Mouse (Mus musculus): ENCODE data around the gene Hs6st2. TPM values are rescaled to one million over a fixed set of nuclear protein-coding genes. Genes with fewer than 3 reads are reported as not detected.

The Hs6st2 gene
- 27.9 and 30.1 TPM in 2 replicates for polyA plus RNA-seq (2015; fragmentation: Nextera tagmentation; extraction: Ambion mirVana)

DNA sequence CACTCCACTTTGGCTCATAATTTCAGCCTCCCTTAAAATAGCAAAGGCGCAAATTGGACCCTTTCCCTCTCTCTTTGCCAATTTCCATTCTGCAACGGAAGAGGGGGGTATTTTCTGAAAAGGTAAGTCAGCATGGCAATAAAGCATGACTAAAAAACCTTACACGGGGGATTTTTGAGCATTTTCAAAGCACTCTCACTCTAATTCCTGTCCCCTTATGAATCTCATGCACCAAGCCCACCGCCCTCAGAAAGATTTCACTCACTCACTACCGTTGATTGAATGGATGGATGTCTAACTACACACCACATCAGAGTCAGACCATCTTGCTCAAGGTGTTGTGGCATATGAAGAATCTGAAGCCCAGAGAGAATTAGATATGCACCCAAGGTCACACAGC, at the start of gene Hs6st2:
TSS of gene Hs6st2 (minus strand) at position 101 of the 400 bp plus-strand sequence.
- H3K9me3 ChIP-seq, result no peaks in the 10 kb centered on the region
- H3K27ac ChIP-seq, result peak within 1 kb of the TSS; percentile 33; the same call in 1 of the 2 replicates
- no peak for ATAC-seq (ENCODE audit: insufficient number of reproducible peaks, insufficient read depth, low FRiP score, low TSS enrichment, low read depth)
- H3K36me3 ChIP-seq, result no peaks in the 10 kb centered on the region
- peaks cover 68% of the 10 kb centered on the region for H3K27me3 ChIP-seq
- 0 out of 2 replicates have a peak, but pooled peaks cover 6% of the 10 kb centered on the region for H3K4me1 ChIP-seq
- H3K4me3 ChIP-seq, result peak within 1 kb of the TSS; percentile 54
- peak within 1 kb of the TSS; percentile 75 for H3K9ac ChIP-seq
- whole genome bisulfite sequencing, result 24% methylated on average over 5 of the region's 5 CpGs
- H3K4me2 ChIP-seq, result peak within 1 kb of the TSS; percentile 76

DNA sequence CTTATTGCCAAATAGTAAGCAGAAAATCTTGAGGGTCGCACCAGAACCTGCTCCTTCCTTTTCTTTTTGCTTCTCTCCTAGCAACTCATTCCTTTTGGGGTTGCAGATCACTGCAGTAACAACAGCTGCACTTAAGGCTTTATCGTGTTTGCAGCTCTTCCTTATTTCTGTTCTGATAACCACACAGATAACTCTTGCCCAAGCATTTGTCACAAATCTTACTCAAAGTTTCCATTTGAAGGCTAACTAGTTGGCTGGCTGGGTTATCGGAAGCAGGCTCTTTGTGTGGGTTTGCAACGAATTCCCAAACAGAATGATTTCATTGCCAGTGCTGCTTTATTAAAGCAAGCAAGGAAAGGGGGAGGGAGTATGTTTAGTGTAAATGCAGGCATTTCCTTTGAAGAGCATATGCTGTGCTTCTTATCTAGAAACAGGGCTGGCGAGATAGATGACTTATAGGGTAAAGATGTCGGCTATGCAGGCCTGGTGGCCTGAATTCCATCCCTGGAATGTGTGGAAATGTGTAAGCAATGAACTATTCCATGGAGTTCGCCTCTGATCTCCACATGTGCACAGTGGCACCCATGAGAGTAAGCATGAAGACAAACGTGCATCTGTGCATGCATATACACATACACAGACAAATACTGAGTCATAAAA, 32.6 kb upstream of the Hs6st2 start:
- WGBS, result 57% methylated on average over 8 of the region's 8 CpGs
- ATAC-seq (ENCODE audit: insufficient number of reproducible peaks, insufficient read depth, low FRiP score, low TSS enrichment, low read depth), result no peak
- no peak overlapping the region for H3K4me3 ChIP-seq
- no peak overlapping the region for H3K27ac ChIP-seq
- H3K36me3 ChIP-seq, result no peaks in the 10 kb centered on the region
- no peak overlapping the region for H3K4me2 ChIP-seq
- no peak overlapping the region for H3K9ac ChIP-seq
- H3K27me3 ChIP-seq, result peaks cover 8% of the 10 kb centered on the region; the same call in 1 of the 2 replicates
- H3K4me1 ChIP-seq, result no peaks in the 10 kb centered on the region
- H3K9me3 ChIP-seq, result no peaks in the 10 kb centered on the region

DNA sequence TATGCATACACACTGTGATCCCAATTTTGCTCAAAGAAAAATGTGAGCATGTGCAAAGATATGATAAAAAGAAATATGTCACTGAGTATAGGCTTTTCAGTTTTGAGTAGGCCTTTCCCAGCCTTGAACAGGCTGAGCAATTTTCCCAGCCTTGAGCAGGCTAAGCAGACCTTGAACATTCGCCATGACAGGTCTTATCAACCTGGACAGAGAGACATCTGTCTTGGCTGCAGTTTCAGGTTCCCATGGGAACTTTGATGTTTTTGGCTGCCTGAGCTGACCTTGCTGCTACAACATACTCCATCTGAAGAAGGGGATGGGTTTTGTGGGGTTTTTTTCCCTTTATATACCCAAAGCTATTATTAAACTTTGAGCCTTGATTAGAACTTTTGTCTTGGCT, 31.3 kb upstream of the Hs6st2 start:
- Histone ChIP-seq H3K4me1 (no peaks in the 10 kb centered on the region), H3K4me3 (no peak overlapping the region), H3K36me3 (no peaks in the 10 kb centered on the region), H3K9ac (no peak overlapping the region), H3K27me3 (peaks cover 8% of the 10 kb centered on the region), H3K27ac (no peak overlapping the region), H3K4me2 (no peak overlapping the region), H3K9me3 (no peaks in the 10 kb centered on the region)
- 62% methylated on average over 1 of the region's 1 CpGs for WGBS
- no peak for ATAC-seq (ENCODE audit: insufficient number of reproducible peaks, insufficient read depth, low FRiP score, low TSS enrichment, low read depth)

DNA sequence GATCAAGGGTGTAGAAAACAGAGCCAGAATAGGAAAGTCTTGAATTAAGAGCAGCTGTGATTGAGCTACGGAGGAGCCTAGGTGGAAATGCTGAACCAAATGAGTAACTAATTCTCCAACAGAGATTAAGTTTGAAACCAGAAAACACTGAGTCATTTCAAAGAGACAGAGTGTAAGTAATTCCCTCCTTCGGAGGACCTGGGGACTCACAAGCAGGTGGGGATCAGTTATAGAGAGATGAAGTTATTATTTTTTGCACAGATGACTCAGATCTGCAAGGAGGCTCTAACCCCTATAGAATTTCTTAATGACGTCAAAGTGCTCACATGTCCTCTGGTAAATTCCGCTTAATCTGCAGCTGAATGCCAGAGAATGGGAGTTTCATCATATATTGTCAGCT, 21.2 kb upstream of the Hs6st2 start:
- Histone ChIP-seq H3K27ac (no peak overlapping the region), H3K36me3 (no peaks in the 10 kb centered on the region), H3K27me3 (peaks cover 14% of the 10 kb centered on the region), H3K4me2 (no peak overlapping the region), H3K4me3 (no peak overlapping the region), H3K4me1 (no peaks in the 10 kb centered on the region), H3K9me3 (no peaks in the 10 kb centered on the region), H3K9ac (no peak overlapping the region)
- WGBS, result 43% methylated on average over 4 of the region's 4 CpGs
- no peak for ATAC-seq (ENCODE audit: insufficient number of reproducible peaks, insufficient read depth, low FRiP score, low TSS enrichment, low read depth)

DNA sequence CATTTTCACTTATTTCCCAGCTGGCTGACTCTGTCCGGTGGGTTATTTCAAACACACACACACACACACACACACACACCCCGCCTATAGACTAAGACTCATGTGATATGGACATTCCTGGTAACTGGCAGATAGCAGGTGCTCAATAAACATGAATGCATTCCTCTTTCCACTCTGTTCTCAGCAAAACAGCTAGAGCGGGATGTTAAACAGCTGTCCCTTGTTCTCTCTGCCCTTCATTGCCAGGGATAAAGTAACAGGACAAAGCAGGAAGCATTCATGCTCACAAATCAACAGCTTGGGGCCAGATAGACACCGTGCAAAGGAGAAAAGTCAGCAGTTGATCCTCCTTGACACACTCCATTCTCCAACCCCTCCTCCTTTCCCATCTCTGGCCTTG, 17.4 kb upstream of the Hs6st2 start:
- no peak for ATAC-seq (ENCODE audit: insufficient number of reproducible peaks, insufficient read depth, low FRiP score, low TSS enrichment, low read depth)
- Histone ChIP-seq H3K4me3 (no peak overlapping the region), H3K4me2 (no peak overlapping the region), H3K27me3 (peaks cover 14% of the 10 kb centered on the region; the same call in 1 of the 2 replicates), H3K36me3 (no peaks in the 10 kb centered on the region), H3K9me3 (no peaks in the 10 kb centered on the region), H3K4me1 (no peaks in the 10 kb centered on the region), H3K9ac (no peak overlapping the region), H3K27ac (no peak overlapping the region)
- WGBS, result 49% methylated on average over 4 of the region's 4 CpGs

DNA sequence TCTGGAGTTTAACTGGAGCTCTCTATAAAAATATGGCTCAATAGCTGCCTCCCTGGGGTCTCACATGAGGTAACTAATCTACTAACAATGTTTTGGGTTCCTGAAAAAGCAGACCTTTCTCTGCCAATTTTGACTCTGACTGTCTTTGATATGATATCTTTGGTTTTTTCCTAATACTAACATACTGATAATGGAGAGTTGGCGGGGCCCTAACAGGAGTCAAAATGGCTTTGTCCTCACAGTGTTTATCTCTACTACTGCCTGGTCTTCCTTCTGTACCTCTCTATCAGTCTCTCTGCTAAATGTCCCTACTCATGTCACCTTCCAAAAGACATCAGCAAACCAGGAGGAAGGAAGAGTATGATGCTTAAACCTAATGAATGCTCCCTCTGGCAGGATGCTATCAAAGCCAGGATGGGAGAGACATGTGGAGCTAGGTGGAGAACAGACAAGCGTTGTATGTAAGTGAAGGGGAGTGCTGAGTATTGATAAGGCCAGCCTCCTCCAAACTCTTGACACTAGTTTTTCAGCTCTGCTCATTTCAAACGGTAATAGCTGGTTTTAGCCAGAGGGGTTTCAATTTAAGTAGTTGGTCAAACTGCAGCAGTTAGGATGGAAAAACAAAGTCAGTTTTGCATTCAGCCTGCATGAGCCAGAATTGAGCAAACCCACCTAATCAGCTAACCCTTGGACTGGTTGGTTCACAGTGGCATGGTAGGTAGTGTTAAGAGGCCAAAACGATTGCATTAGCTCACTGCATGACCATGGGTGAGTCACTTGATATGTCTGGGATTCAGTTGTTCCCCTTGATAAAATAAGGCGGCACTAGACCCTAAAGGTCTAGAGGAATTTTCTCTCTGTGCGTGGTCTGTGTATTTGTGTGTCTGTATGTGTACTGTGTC, 4.6 kb upstream of the Hs6st2 start:
- no peak overlapping the region for H3K4me3 ChIP-seq
- no peaks in the 10 kb centered on the region for H3K36me3 ChIP-seq
- no peak overlapping the region for H3K27ac ChIP-seq
- peaks cover 36% of the 10 kb centered on the region for H3K27me3 ChIP-seq
- no peak for ATAC-seq (ENCODE audit: insufficient number of reproducible peaks, insufficient read depth, low FRiP score, low TSS enrichment, low read depth)
- H3K9ac ChIP-seq, result no peak overlapping the region
- WGBS, result 68% methylated on average over 6 of the region's 6 CpGs
- H3K4me1 ChIP-seq, result no peaks in the 10 kb centered on the region
- no peaks in the 10 kb centered on the region for H3K9me3 ChIP-seq
- H3K4me2 ChIP-seq, result no peak overlapping the region

GRCm38 (mm10) chrX:51684336-51685056, 2.8 kb upstream of the Hs6st2 start:
- H3K4me1 ChIP-seq, result no peaks in the 10 kb centered on the region
- peaks cover 54% of the 10 kb centered on the region for H3K27me3 ChIP-seq
- no peak overlapping the region for H3K4me2 ChIP-seq
- H3K27ac ChIP-seq, result no peak overlapping the region
- ATAC-seq (ENCODE audit: insufficient number of reproducible peaks, insufficient read depth, low FRiP score, low TSS enrichment, low read depth), result no peak
- H3K4me3 ChIP-seq, result no peak overlapping the region
- no peaks in the 10 kb centered on the region for H3K36me3 ChIP-seq
- H3K9ac ChIP-seq, result no peak overlapping the region
- H3K9me3 ChIP-seq, result no peaks in the 10 kb centered on the region
- WGBS, result 58% methylated on average over 3 of the region's 3 CpGs

DNA sequence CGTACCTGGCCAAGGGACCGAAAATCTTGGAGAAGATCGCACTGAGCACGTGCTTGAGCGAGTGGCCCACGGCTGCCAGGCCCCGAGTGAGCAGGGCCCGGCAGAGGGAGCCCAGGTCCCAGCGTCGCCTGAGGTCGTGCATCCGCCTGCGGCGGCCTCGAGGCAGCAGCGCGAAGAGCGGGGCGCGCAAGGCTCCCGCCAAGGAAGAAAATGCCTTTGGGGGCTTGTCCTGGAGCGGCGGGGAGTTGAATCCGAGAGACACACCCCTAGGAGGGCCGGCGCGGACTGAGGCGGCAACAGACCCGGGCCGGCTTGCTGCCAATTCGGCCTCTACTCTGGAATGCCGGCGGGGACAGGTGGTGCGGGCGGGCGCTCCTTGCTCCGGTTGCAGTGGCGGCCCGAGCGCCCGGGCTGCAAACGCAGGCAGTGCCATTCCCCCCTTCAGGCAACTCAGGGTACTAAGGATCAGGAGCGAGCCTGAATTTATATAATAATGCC, 437 bp downstream of the Hs6st2 start:
- no peaks in the 10 kb centered on the region for H3K36me3 ChIP-seq
- peak overlapping the region; percentile 76 for H3K4me2 ChIP-seq
- 0 out of 2 replicates have a peak, but pooled peaks cover 6% of the 10 kb centered on the region for H3K4me1 ChIP-seq
- H3K9me3 ChIP-seq, result no peaks in the 10 kb centered on the region
- H3K9ac ChIP-seq, result peak overlapping the region; percentile 75
- WGBS, result 24% methylated on average over 42 of the region's 43 CpGs
- H3K4me3 ChIP-seq, result peak overlapping the region; percentile 54
- peak overlapping the region; percentile 33; the same call in 1 of the 2 replicates for H3K27ac ChIP-seq
- peaks cover 68% of the 10 kb centered on the region for H3K27me3 ChIP-seq
- ATAC-seq (ENCODE audit: insufficient number of reproducible peaks, insufficient read depth, low FRiP score, low TSS enrichment, low read depth), result 0 out of 2 replicates have a peak, but pooled peaks have one; percentile 26

DNA sequence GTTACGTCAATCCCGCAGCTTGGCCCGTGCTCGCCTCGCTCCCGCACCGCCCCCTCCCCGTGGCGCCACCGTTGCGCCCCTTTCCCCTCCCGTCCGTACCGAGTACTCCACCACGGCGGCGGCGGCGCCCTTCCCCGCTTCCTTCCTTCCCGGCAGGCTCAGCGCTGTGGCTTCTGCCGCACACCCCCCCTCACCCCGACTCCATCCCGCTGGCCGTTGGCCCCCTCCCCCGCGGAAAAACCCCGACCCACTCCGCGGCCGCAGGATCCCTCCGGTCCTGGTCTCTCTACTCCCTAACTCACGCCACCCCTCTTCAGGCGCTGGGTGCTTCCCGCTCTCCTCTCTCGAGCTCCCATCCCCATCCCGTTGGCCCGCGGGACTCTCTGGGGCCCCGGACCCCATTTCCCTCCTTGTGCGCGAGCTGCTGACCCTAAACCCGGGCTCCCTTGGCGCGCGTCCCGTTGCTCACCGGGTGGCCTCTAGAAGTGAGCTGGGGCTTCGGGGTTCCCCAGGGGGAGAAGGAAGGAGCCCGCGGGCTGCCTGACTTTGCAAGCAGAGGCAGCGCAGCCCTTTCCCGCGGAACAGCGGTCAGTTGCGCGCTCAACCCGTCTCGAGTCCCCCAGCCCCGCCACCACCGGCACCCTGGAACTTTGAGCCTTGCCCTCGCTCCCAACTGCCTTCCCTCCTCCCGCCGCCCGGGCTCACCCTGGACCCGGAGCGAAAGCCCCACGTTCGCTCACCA, 1.1 kb downstream of the Hs6st2 start:
- Histone ChIP-seq H3K27me3 (peaks cover 65% of the 10 kb centered on the region), H3K4me2 (peak overlapping the region; percentile 76), H3K4me1 (0 out of 2 replicates have a peak, but pooled peaks cover 6% of the 10 kb centered on the region), H3K36me3 (no peaks in the 10 kb centered on the region), H3K27ac (peak overlapping the region; percentile 33; the same call in 1 of the 2 replicates), H3K9ac (peak overlapping the region; percentile 75), H3K9me3 (no peaks in the 10 kb centered on the region), H3K4me3 (peak overlapping the region; percentile 54)
- 28% methylated on average over 61 of the region's 70 CpGs for WGBS
- peak; percentile 69; the same call in 1 of the 2 replicates for ATAC-seq (ENCODE audit: insufficient number of reproducible peaks, insufficient read depth, low FRiP score, low TSS enrichment, low read depth)

DNA sequence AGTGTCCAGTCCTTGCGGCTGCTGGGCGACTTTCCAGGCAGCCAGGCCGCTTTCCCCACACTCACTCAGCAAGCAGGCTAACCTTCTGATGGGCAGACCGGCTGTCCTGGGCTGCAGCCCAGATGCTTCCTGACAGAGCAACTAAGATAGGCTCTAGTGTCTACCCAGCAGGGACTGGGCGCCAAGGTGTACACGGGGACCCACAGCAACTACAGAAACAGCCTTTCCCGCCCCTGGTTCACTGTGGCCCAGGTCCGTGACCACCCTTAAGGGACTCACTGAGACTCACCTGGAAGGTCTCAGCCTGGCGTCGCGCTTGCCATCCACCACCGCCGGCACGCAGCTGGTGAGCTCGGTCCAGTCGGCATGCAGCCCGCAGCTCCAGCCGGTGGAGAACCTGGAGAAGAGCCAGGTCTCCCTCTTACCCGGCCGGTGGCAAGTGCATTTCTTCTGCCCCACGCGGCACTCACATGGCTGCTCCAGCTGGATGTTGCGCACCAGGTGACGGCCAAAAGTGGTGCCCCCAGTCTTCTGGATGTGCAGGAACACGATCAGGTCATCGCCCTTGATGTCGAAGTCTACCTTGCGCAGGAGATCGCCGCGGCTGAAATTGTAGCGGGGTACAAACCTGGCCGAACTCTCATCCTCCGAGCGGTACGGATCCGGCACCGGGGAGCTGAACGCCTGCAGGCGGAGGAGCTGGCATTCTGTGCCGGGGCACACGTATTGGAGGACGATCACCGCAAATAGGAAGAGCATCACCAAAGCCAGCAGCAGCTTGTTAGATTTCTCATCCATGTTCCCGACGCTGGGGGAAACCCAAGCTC, 1.8 kb downstream of the Hs6st2 start:
- WGBS, result 32% methylated on average over 46 of the region's 46 CpGs
- no peak overlapping the region for H3K27ac ChIP-seq
- ATAC-seq (ENCODE audit: insufficient number of reproducible peaks, insufficient read depth, low FRiP score, low TSS enrichment, low read depth), result no peak
- H3K9ac ChIP-seq, result peak overlapping the region; percentile 75
- 0 out of 2 replicates have a peak, but pooled peaks cover 6% of the 10 kb centered on the region for H3K4me1 ChIP-seq
- H3K4me3 ChIP-seq, result peak overlapping the region; percentile 54
- peaks cover 59% of the 10 kb centered on the region for H3K27me3 ChIP-seq
- no peaks in the 10 kb centered on the region for H3K36me3 ChIP-seq
- peak overlapping the region; percentile 76 for H3K4me2 ChIP-seq
- H3K9me3 ChIP-seq, result no peaks in the 10 kb centered on the region
